Comparison of ENCODE assay signal across 9 mouse cellular contexts in the genomic region with DNA sequence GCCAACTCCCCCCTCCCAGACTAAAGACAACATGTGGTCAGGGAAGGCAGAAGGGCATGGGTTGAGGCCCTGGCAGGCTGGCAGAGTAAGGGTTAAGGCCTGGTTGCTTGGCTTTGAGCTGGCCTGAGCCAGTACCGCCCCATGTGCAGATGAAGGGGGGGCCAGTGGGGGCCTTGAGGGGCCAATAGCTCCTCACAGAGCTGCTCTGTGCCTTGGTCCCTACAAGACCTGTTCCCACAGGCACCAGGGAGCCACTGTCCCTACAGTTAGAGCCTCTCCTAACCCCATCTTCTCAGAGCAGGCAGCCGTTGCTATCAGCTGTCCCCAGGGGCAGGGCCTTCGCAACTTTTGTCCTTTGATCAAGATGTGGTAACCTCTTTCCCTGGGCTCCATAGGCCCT. TPM values are rescaled to one million over a fixed set of nuclear protein-coding genes. Genes with fewer than 3 reads are reported as not detected.
DNase-seq lines count a peak whose midpoint lies in the region; ATAC-seq and TF ChIP-seq lines count a peak whose summit lies in the region.
"Had no signal": no experiment of that assay in that cellular context is flagged by ENCODE, and none has a peak within 500 bp of the region (broad histone marks: within the 10 kb centered on the region; RNA-seq: fewer than 3 reads in every experiment).

No protein-coding gene starts in this region.

- H3K9ac ChIP-seq in hindbrain, postnatal 0 days (replicated peaks; ENCODE audit: low read length) = peak overlapping the region; percentile 15; the same call in 1 of the 2 replicates
- H3K9ac ChIP-seq in neural tube, embryonic 12.5 days = no peak overlapping the region
- H3K9ac ChIP-seq: embryonic facial prominence, embryonic 13.5 days had no signal

- DNase-seq in left cerebral cortex, postnatal 14 days (ENCODE audit: low spot score in 2 of 2) = peak; percentile 38
- DNase-seq in left cerebral cortex, adult 9 months (ENCODE audit: low spot score in 2 of 2) = no peak
- DNase-seq in hindbrain, postnatal 0 days (ENCODE audit: low spot score) = peak; percentile 60
- DNase-seq in heart, adult 8-10 months (ENCODE audit: low spot score) = no peak
- DNase-seq in spleen, adult 18-20 months = no peak

- H3K27me3 ChIP-seq in hindbrain, postnatal 0 days (ENCODE audit: insufficient read depth, low read length) = no peaks in the 10 kb centered on the region
- H3K27me3 ChIP-seq in neural tube, embryonic 12.5 days (replicated peaks) = no peaks in the 10 kb centered on the region
- H3K27me3 ChIP-seq: embryonic facial prominence, embryonic 13.5 days had no signal

- peak overlapping the region; percentile 25 for H3K4me2 ChIP-seq in hindbrain, postnatal 0 days (ENCODE audit: low read depth, low read length)
- peak overlapping the region; percentile 3; the same call in 1 of the 2 replicates for H3K4me2 ChIP-seq in neural tube, embryonic 12.5 days (replicated peaks)
- H3K4me2 ChIP-seq: embryonic facial prominence, embryonic 13.5 days had no signal

- no peak for TF ChIP-seq CTCF in hindbrain, postnatal 0 days (IDR thresholded peaks at IDR 0.05; ENCODE audit: low read depth)

- peak overlapping the region; percentile 54; the same call in 1 of the 2 replicates for H3K27ac ChIP-seq in hindbrain, postnatal 0 days
- H3K27ac ChIP-seq in neural tube, embryonic 12.5 days = no peak overlapping the region
- H3K27ac ChIP-seq: embryonic facial prominence, embryonic 13.5 days had no signal

- no peaks in the 10 kb centered on the region for H3K9me3 ChIP-seq in hindbrain, postnatal 0 days (ENCODE audit: low read length)
- H3K9me3 ChIP-seq in neural tube, embryonic 12.5 days = no peaks in the 10 kb centered on the region
- H3K9me3 ChIP-seq: embryonic facial prominence, embryonic 13.5 days had no signal

- ATAC-seq in erythroid progenitor cell, adult 5-6 weeks (replicated peaks; ENCODE audit: low FRiP score, poor library complexity, severe bottlenecking) = peak; percentile 35; the same call in 1 of the 2 replicates
- ATAC-seq in hindbrain, postnatal 0 days = peak; percentile 80; the same call in 1 of the 2 replicates
- peak; percentile 46; the same call in 1 of the 2 replicates for ATAC-seq in neural tube, embryonic 12.5 days (ENCODE audit: low FRiP score, low read depth)

- intact Hi-C loops in left cerebral cortex, postnatal 14 days (cut with DNase I) = no loop called here

- WGBS in hindbrain, postnatal 0 days = 8% methylated on average over 3 of the region's 3 CpGs
- 12% methylated on average over 3 of the region's 3 CpGs for WGBS in neural tube, embryonic 12.5 days

- peaks cover 18% of the 10 kb centered on the region; the same call in 1 of the 2 replicates for H3K4me1 ChIP-seq in hindbrain, postnatal 0 days (ENCODE audit: insufficient read depth, low read length)
- H3K4me1 ChIP-seq in neural tube, embryonic 12.5 days = peaks cover 46% of the 10 kb centered on the region

- H3K4me3 ChIP-seq in hindbrain, postnatal 0 days (ENCODE audit: low read length) = no peak overlapping the region
- no peak overlapping the region for H3K4me3 ChIP-seq in neural tube, embryonic 12.5 days
- H3K4me3 ChIP-seq: embryonic facial prominence, embryonic 13.5 days had no signal

- H3K36me3 ChIP-seq in hindbrain, postnatal 0 days (ENCODE audit: insufficient read depth, low read length) = no peaks in the 10 kb centered on the region
- H3K36me3 ChIP-seq in neural tube, embryonic 12.5 days = no peaks in the 10 kb centered on the region
- H3K36me3 ChIP-seq: embryonic facial prominence, embryonic 13.5 days had no signal

RNA-seq across cellular contexts. Expression of a gene that starts 11.1 kb away (rescaled TPM):
- total RNA-seq in left cerebral cortex, postnatal 14 days (2021) = 100 to 1,000 TPM; 183 to 184 TPM
- total RNA-seq in erythroid progenitor cell, adult 5-6 weeks (2015; ENCODE audit: low replicate concordance) = 0.42 and 2.2 TPM in 2 replicates
- total RNA-seq in erythroid progenitor cell, adult 5-6 weeks (2017; ENCODE audit: low replicate concordance) = 0.77 TPM in 1 of 2 replicates, not detected in the other
- total RNA-seq in hindbrain, postnatal 0 days (2014; rRNA removed) = 74.4 and 76.9 TPM in 2 replicates
- 58.2 and 60.1 TPM in 2 replicates for polyA plus RNA-seq in hindbrain, postnatal 0 days (2015; fragmentation: Nextera tagmentation; extraction: Ambion mirVana)
- 29.9 and 30.8 TPM in 2 replicates for polyA plus RNA-seq in neural tube, embryonic 12.5 days (2016; fragmentation: Nextera tagmentation; extraction: Ambion mirVana)
- 10 to 100 TPM; 10.1 to 17.7 (median 14.0) TPM for total RNA-seq in heart, adult 8-10 months (2022)

RNA-seq across cellular contexts. Expression of a gene that starts 47.7 kb away (rescaled TPM):
- total RNA-seq in left cerebral cortex, postnatal 14 days (2021) = not detected
- total RNA-seq in erythroid progenitor cell, adult 5-6 weeks (2015; ENCODE audit: low replicate concordance) = not detected in 2 replicates
- not detected in 2 replicates for total RNA-seq in erythroid progenitor cell, adult 5-6 weeks (2017; ENCODE audit: low replicate concordance)
- total RNA-seq in hindbrain, postnatal 0 days (2014; rRNA removed) = not detected in 2 replicates
- not detected in 2 replicates for polyA plus RNA-seq in hindbrain, postnatal 0 days (2015; fragmentation: Nextera tagmentation; extraction: Ambion mirVana)
- not detected in 2 replicates for polyA plus RNA-seq in neural tube, embryonic 12.5 days (2016; fragmentation: Nextera tagmentation; extraction: Ambion mirVana)
- not detected for total RNA-seq in heart, adult 8-10 months (2022)
- polyA plus RNA-seq: embryonic facial prominence, embryonic 13.5 days; kidney, embryonic 14.5 days had no signal

RNA-seq across cellular contexts. Expression of a gene that starts 55.7 kb away (rescaled TPM):
- total RNA-seq in left cerebral cortex, postnatal 14 days (2021) = not detected
- total RNA-seq in erythroid progenitor cell, adult 5-6 weeks (2015; ENCODE audit: low replicate concordance) = not detected in 2 replicates
- total RNA-seq in erythroid progenitor cell, adult 5-6 weeks (2017; ENCODE audit: low replicate concordance) = not detected in 2 replicates
- total RNA-seq in hindbrain, postnatal 0 days (2014; rRNA removed) = not detected in 2 replicates
- not detected in 2 replicates for polyA plus RNA-seq in hindbrain, postnatal 0 days (2015; fragmentation: Nextera tagmentation; extraction: Ambion mirVana)
- not detected in 2 replicates for polyA plus RNA-seq in neural tube, embryonic 12.5 days (2016; fragmentation: Nextera tagmentation; extraction: Ambion mirVana)
- total RNA-seq in heart, adult 8-10 months (2022) = not detected
- polyA plus RNA-seq: embryonic facial prominence, embryonic 13.5 days; kidney, embryonic 14.5 days had no signal

Comparison
In these comparisons a context has a peak if more than half of its experiments do, and no peak if none do; other contexts are left out.
1. DNase-seq: peak in left cerebral cortex, postnatal 14 days (2 of 2) and hindbrain, postnatal 0 days (single experiment); none in left cerebral cortex, adult 9 months (0 of 2), heart, adult 8-10 months (single experiment) and spleen, adult 18-20 months (0 of 2).
2. Peak in every context shown above with its lines, with median percentiles within 50 percentile points of each other: ATAC-seq.